21 mouse cellular contexts compared by ENCODE assay signal in genomic region chr4:32836071-32836470, GRCm38 (mm10). TPM values are rescaled to one million over a fixed set of nuclear protein-coding genes. Genes with fewer than 3 reads are reported as not detected.
DNase-seq lines count a peak whose midpoint lies in the region; ATAC-seq lines count a peak whose summit lies in the region.
"Had no signal": no experiment of that assay in that cellular context is flagged by ENCODE, and none has a peak within 500 bp of the region (broad histone marks: within the 10 kb centered on the region; RNA-seq: fewer than 3 reads in every experiment).

No protein-coding gene starts in this region.

- no peak overlapping the region for H3K9ac ChIP-seq in hindbrain, embryonic 16.5 days (ENCODE audit: low read depth, low read length)
- H3K9ac ChIP-seq in hindbrain, embryonic 12.5 days = no peak overlapping the region
- H3K9ac ChIP-seq: heart, embryonic 15.5 days; kidney, embryonic 15.5 days; limb, embryonic 15.5 days; liver, embryonic 14.5 days; lung, embryonic 14.5 days had no signal

- no peak overlapping the region for H3K4me2 ChIP-seq in hindbrain, embryonic 16.5 days (ENCODE audit: low read length)
- H3K4me2 ChIP-seq in hindbrain, embryonic 12.5 days (replicated peaks) = no peak overlapping the region
- H3K4me2 ChIP-seq: heart, embryonic 15.5 days; kidney, embryonic 15.5 days; limb, embryonic 15.5 days; lung, embryonic 14.5 days had no signal

- H3K9me3 ChIP-seq in hindbrain, embryonic 16.5 days (ENCODE audit: control insufficient read depth, low read length) = no peaks in the 10 kb centered on the region
- H3K9me3 ChIP-seq in hindbrain, embryonic 12.5 days (replicated peaks) = 0 out of 2 replicates have a peak, but pooled peaks cover 4% of the 10 kb centered on the region
- H3K9me3 ChIP-seq: heart, embryonic 15.5 days; kidney, embryonic 15.5 days; limb, embryonic 15.5 days had no signal

- H3K36me3 ChIP-seq in hindbrain, embryonic 16.5 days (ENCODE audit: control insufficient read depth, insufficient read depth, low read length) = no peaks in the 10 kb centered on the region
- H3K36me3 ChIP-seq in hindbrain, embryonic 12.5 days = no peaks in the 10 kb centered on the region
- H3K36me3 ChIP-seq: heart, embryonic 15.5 days; kidney, embryonic 15.5 days; limb, embryonic 15.5 days had no signal

- 74% methylated on average over 9 of the region's 9 CpGs for WGBS in hindbrain, embryonic 16.5 days
- 91% methylated on average over 9 of the region's 9 CpGs for WGBS in hindbrain, embryonic 12.5 days

- peak; percentile 27 for DNase-seq in adrenal gland, postnatal 10 days
- no peak for DNase-seq in adrenal gland, adult (ENCODE audit: inconsistent age in 2 of 2, low spot score in 1 of 2)
- peak; percentile 16 to 21 for DNase-seq in cerebellum, adult 18-20 months
- peak; percentile 29 to 57 for DNase-seq in cerebellum, postnatal 25 days
- no peak for DNase-seq in lung, postnatal 14 days
- DNase-seq: adrenal gland, postnatal 14 days; heart, postnatal 36 days; kidney, adult 11 months; kidney, postnatal 36 days; lung, embryonic 14.5 days; lung, postnatal 36 days; thymus, postnatal 14 days had no signal

- H3K4me1 ChIP-seq in hindbrain, embryonic 16.5 days (ENCODE audit: control insufficient read depth, insufficient read depth, low read depth, low read length) = peaks cover 3% of the 10 kb centered on the region; the same call in 1 of the 2 replicates
- peaks cover 12% of the 10 kb centered on the region; the same call in 1 of the 2 replicates for H3K4me1 ChIP-seq in hindbrain, embryonic 12.5 days
- H3K4me1 ChIP-seq: megakaryocyte, embryonic 14.5 days had no signal

- no peaks in the 10 kb centered on the region for H3K27me3 ChIP-seq in hindbrain, embryonic 16.5 days (replicated peaks; ENCODE audit: control insufficient read depth, insufficient read depth, low read length)
- H3K27me3 ChIP-seq in hindbrain, embryonic 12.5 days = no peaks in the 10 kb centered on the region
- H3K27me3 ChIP-seq: heart, embryonic 15.5 days; kidney, embryonic 15.5 days; limb, embryonic 15.5 days had no signal

- H3K27ac ChIP-seq in hindbrain, embryonic 16.5 days (ENCODE audit: low read depth, low read length) = no peak overlapping the region
- no peak overlapping the region for H3K27ac ChIP-seq in hindbrain, embryonic 12.5 days
- H3K27ac ChIP-seq: heart, embryonic 15.5 days; kidney, embryonic 15.5 days; limb, embryonic 15.5 days; liver, embryonic 14.5 days had no signal

- no peak overlapping the region for H3K4me3 ChIP-seq in hindbrain, embryonic 16.5 days (ENCODE audit: low read length)
- H3K4me3 ChIP-seq in hindbrain, embryonic 12.5 days = no peak overlapping the region
- H3K4me3 ChIP-seq: heart, embryonic 15.5 days; kidney, embryonic 15.5 days; limb, embryonic 15.5 days; megakaryocyte, embryonic 14.5 days had no signal

- ATAC-seq in hindbrain, embryonic 16.5 days = 0 out of 2 replicates have a peak, but pooled peaks have one; percentile 21
- no peak for ATAC-seq in hindbrain, embryonic 12.5 days (ENCODE audit: low FRiP score)
- ATAC-seq: activated CD4-positive, CD25-positive, alpha-beta regulatory T cell, adult 4 months; midbrain, embryonic 16.5 days had no signal

RNA-seq across cellular contexts. Expression of gene Lyrm2, which starts 36.0 kb away (rescaled TPM):
- total RNA-seq in adrenal gland, postnatal 10 days (2021) = 10 to 100 TPM; 47.8 to 52.8 TPM
- polyA plus RNA-seq in hindbrain, embryonic 16.5 days (2015; fragmentation: Nextera tagmentation; extraction: Ambion mirVana) = 102 and 104 TPM in 2 replicates
- polyA plus RNA-seq in hindbrain, embryonic 12.5 days (2016; fragmentation: Nextera tagmentation; extraction: Ambion mirVana) = 162 and 169 TPM in 2 replicates

Comparison
In these comparisons a context has a peak if more than half of its experiments do, and no peak if none do; other contexts are left out.
1. DNase-seq: peak in adrenal gland, postnatal 10 days (single experiment), cerebellum, adult 18-20 months (2 of 2) and cerebellum, postnatal 25 days (2 of 2); none in adrenal gland, adult (0 of 2) and lung, postnatal 14 days (single experiment).